23 mouse cellular contexts compared by ENCODE assay signal in genomic region chr8:13117096-13117495, GRCm38 (mm10). TPM values are rescaled to one million over a fixed set of nuclear protein-coding genes. Genes with fewer than 3 reads are reported as not detected.
DNase-seq lines count a peak whose midpoint lies in the region; ATAC-seq and TF ChIP-seq lines count a peak whose summit lies in the region.
"Had no signal": no experiment of that assay in that cellular context is flagged by ENCODE, and none has a peak within 500 bp of the region (broad histone marks: within the 10 kb centered on the region; RNA-seq: fewer than 3 reads in every experiment).

No protein-coding gene starts in this region.

- 98% methylated on average over 2 of the region's 2 CpGs for WGBS in midbrain, embryonic 11.5 days
- 97% methylated on average over 2 of the region's 2 CpGs for WGBS in midbrain, embryonic 14.5 days

- ATAC-seq in midbrain, embryonic 11.5 days (ENCODE audit: low FRiP score), result no peak
- ATAC-seq in midbrain, embryonic 14.5 days (ENCODE audit: low FRiP score, low TSS enrichment), result no peak
- ATAC-seq: forebrain, embryonic 14.5 days; inflammation-experienced regulatory T-cells, adult 6 months; intestine, postnatal 0 days had no signal

- H3K36me3 ChIP-seq in midbrain, embryonic 11.5 days (ENCODE audit: control insufficient read depth, insufficient read depth, low read length), result no peaks in the 10 kb centered on the region
- H3K36me3 ChIP-seq in midbrain, embryonic 14.5 days (ENCODE audit: control insufficient read depth, insufficient read depth, low read length), result peaks cover 24% of the 10 kb centered on the region; the same call in 1 of the 2 replicates

- no peak overlapping the region for H3K9ac ChIP-seq in midbrain, embryonic 11.5 days (ENCODE audit: low read length)
- H3K9ac ChIP-seq in midbrain, embryonic 14.5 days (replicated peaks; ENCODE audit: low read length), result no peak overlapping the region
- H3K9ac ChIP-seq: embryonic facial prominence, embryonic 15.5 days; heart, embryonic 12.5 days; hindbrain, embryonic 15.5 days had no signal

- TF ChIP-seq CTCF in layer of hippocampus, adult 2 months (conservative IDR thresholded peaks at IDR 0.05), result no peak

- no peak overlapping the region for H3K4me3 ChIP-seq in midbrain, embryonic 11.5 days (ENCODE audit: low read depth, low read length)
- no peak overlapping the region for H3K4me3 ChIP-seq in midbrain, embryonic 14.5 days (replicated peaks; ENCODE audit: low read depth, low read length)
- H3K4me3 ChIP-seq in layer of hippocampus, adult 2 months, result no peak overlapping the region
- H3K4me3 ChIP-seq: embryonic facial prominence, embryonic 15.5 days; erythroblast, embryonic 14.5 days; forebrain, embryonic 10.5 days; gastrocnemius, adult 2 months; heart, embryonic 12.5 days; hindbrain, embryonic 10.5 days; hindbrain, embryonic 15.5 days had no signal

- no peaks in the 10 kb centered on the region for H3K27me3 ChIP-seq in midbrain, embryonic 11.5 days (ENCODE audit: control insufficient read depth, insufficient read depth, low read length)
- no peaks in the 10 kb centered on the region for H3K27me3 ChIP-seq in midbrain, embryonic 14.5 days (ENCODE audit: control insufficient read depth, insufficient read depth, low read length)
- H3K27me3 ChIP-seq: embryonic facial prominence, embryonic 15.5 days; heart, embryonic 12.5 days; hindbrain, embryonic 15.5 days had no signal

- no peaks in the 10 kb centered on the region for H3K4me1 ChIP-seq in midbrain, embryonic 11.5 days (ENCODE audit: control insufficient read depth, insufficient read depth, low read length)
- no peaks in the 10 kb centered on the region for H3K4me1 ChIP-seq in midbrain, embryonic 14.5 days (ENCODE audit: control insufficient read depth, insufficient read depth, low read length)
- H3K4me1 ChIP-seq: embryonic facial prominence, embryonic 15.5 days; hindbrain, embryonic 10.5 days; hindbrain, embryonic 15.5 days had no signal

- DNase-seq in midbrain, embryonic 11.5 days (ENCODE audit: low spot score, missing footprints), result peak; percentile 41
- DNase-seq in midbrain, embryonic 14.5 days, result no peak
- peak; percentile 44 to 50 for DNase-seq in adrenal gland, adult 18-20 months (ENCODE audit: low spot score in 2 of 2)
- peak; percentile 84 for DNase-seq in adrenal gland, postnatal 14 days
- DNase-seq in layer of hippocampus, adult 2 months (ENCODE audit: low spot score in 2 of 2), result no peak
- no peak for DNase-seq in urinary bladder, postnatal 14 days (ENCODE audit: low spot score)
- no peak for DNase-seq in cerebellum, postnatal 10 days
- DNase-seq: cerebellum, adult 11-12 months; cerebellum, adult 9-11 months; embryo, embryonic 11 days; gastrocnemius, adult 2 months; gastrocnemius, postnatal 25 days had no signal

- no peaks in the 10 kb centered on the region for H3K9me3 ChIP-seq in midbrain, embryonic 11.5 days (ENCODE audit: control insufficient read depth, low read length)
- H3K9me3 ChIP-seq in midbrain, embryonic 14.5 days (ENCODE audit: control insufficient read depth, low read length), result no peaks in the 10 kb centered on the region
- H3K9me3 ChIP-seq: embryonic facial prominence, embryonic 15.5 days; forebrain, embryonic 10.5 days; heart, embryonic 12.5 days; hindbrain, embryonic 10.5 days; hindbrain, embryonic 15.5 days had no signal

- H3K27ac ChIP-seq in midbrain, embryonic 11.5 days (ENCODE audit: low read depth, low read length), result no peak overlapping the region
- no peak overlapping the region for H3K27ac ChIP-seq in midbrain, embryonic 14.5 days (replicated peaks; ENCODE audit: low read depth, low read length)
- no peak overlapping the region for H3K27ac ChIP-seq in layer of hippocampus, adult 2 months
- H3K27ac ChIP-seq: embryonic facial prominence, embryonic 15.5 days; forebrain, embryonic 10.5 days; gastrocnemius, adult 2 months; hindbrain, embryonic 10.5 days; hindbrain, embryonic 15.5 days had no signal

- no peak overlapping the region for H3K4me2 ChIP-seq in midbrain, embryonic 11.5 days
- H3K4me2 ChIP-seq in midbrain, embryonic 14.5 days (ENCODE audit: low read length), result no peak overlapping the region
- H3K4me2 ChIP-seq: embryonic facial prominence, embryonic 15.5 days; heart, embryonic 12.5 days; hindbrain, embryonic 15.5 days had no signal

RNA-seq across cellular contexts. Expression of gene Cul4a, which starts 11.7 kb away (rescaled TPM):
- 89.7 and 90.1 TPM in 2 replicates for polyA plus RNA-seq in midbrain, embryonic 11.5 days (2014; fragmentation: Nextera tagmentation; extraction: Ambion mirVana)
- polyA plus RNA-seq in midbrain, embryonic 14.5 days (2014; fragmentation: Nextera tagmentation; extraction: Ambion mirVana), result 49.9 and 76.6 TPM in 2 replicates
- 100 to 1,000 TPM in 1 of 2 experiments, 10 to 100 TPM in 1; 77.3 to 136 TPM for total RNA-seq in adrenal gland, adult 18-20 months (2021)
- 94.0 and 100 TPM in 2 replicates for total RNA-seq in adrenal gland, postnatal 14 days (2021)
- 10 to 100 TPM; 60.1 to 60.8 TPM for total RNA-seq in layer of hippocampus, adult 2 months (2021)

RNA-seq across cellular contexts. Expression of gene Pcid2, which starts 11.8 kb away (rescaled TPM):
- 51.5 and 58.3 TPM in 2 replicates for polyA plus RNA-seq in midbrain, embryonic 11.5 days (2014; fragmentation: Nextera tagmentation; extraction: Ambion mirVana)
- polyA plus RNA-seq in midbrain, embryonic 14.5 days (2014; fragmentation: Nextera tagmentation; extraction: Ambion mirVana), result 31.1 and 39.7 TPM in 2 replicates
- total RNA-seq in adrenal gland, adult 18-20 months (2021), result 10 to 100 TPM; 19.4 to 20.9 TPM
- total RNA-seq in adrenal gland, postnatal 14 days (2021), result 19.9 and 23.5 TPM in 2 replicates
- total RNA-seq in layer of hippocampus, adult 2 months (2021), result 10 to 100 TPM; 28.2 to 30.7 TPM

RNA-seq across cellular contexts. Expression of gene Lamp1, which starts 41.9 kb away (rescaled TPM):
- polyA plus RNA-seq in midbrain, embryonic 11.5 days (2014; fragmentation: Nextera tagmentation; extraction: Ambion mirVana), result 274 and 282 TPM in 2 replicates
- polyA plus RNA-seq in midbrain, embryonic 14.5 days (2014; fragmentation: Nextera tagmentation; extraction: Ambion mirVana), result 252 and 292 TPM in 2 replicates
- 100 to 1,000 TPM; 456 to 471 TPM for total RNA-seq in adrenal gland, adult 18-20 months (2021)
- 348 and 368 TPM in 2 replicates for total RNA-seq in adrenal gland, postnatal 14 days (2021)
- total RNA-seq in layer of hippocampus, adult 2 months (2021), result 100 to 1,000 TPM; 241 to 248 TPM

RNA-seq across cellular contexts. Expression of gene Proz, which starts 56.4 kb away (rescaled TPM):
- polyA plus RNA-seq in midbrain, embryonic 11.5 days (2014; fragmentation: Nextera tagmentation; extraction: Ambion mirVana), result 0.12 and 0.40 TPM in 2 replicates
- 1.4 TPM in 2 replicates for polyA plus RNA-seq in midbrain, embryonic 14.5 days (2014; fragmentation: Nextera tagmentation; extraction: Ambion mirVana)
- not detected for total RNA-seq in adrenal gland, adult 18-20 months (2021)
- total RNA-seq in adrenal gland, postnatal 14 days (2021), result 1.0 and 28.4 TPM in 2 replicates
- total RNA-seq in layer of hippocampus, adult 2 months (2021), result not detected
- total RNA-seq: gastrocnemius, adult 2 months; gastrocnemius, postnatal 25 days; heart, adult 8-10 months; heart, postnatal 25 days had no signal

Comparison
In these comparisons a context has a peak if more than half of its experiments do, and no peak if none do; other contexts are left out.
1. DNase-seq: peak in midbrain, embryonic 11.5 days (single experiment), adrenal gland, adult 18-20 months (2 of 2) and adrenal gland, postnatal 14 days (single experiment); none in midbrain, embryonic 14.5 days (single experiment), layer of hippocampus, adult 2 months (0 of 2), urinary bladder, postnatal 14 days (single experiment) and cerebellum, postnatal 10 days (0 of 2).